Mouse (Mus musculus) liver, adult 2 months (tissue): Measurements from ENCODE around the gene Nol3. TPM values are rescaled to one million over a fixed set of nuclear protein-coding genes. Genes with fewer than 3 reads are reported as not detected.
"Not testable (repeated sequence)": the region's sequence is repeated elsewhere in the genome, so short reads cannot be mapped to it uniquely, and the experiment has no call there.

ENCODE experiments used
- DNase-seq: peaks from one replicate; pipeline ENCODE4 v3.0.0-alpha.2; 2011; ENCODE audit warnings: low read depth, low spot score; ENCODE audit errors: extremely low read depth
- H3K27ac ChIP-seq: fragments of 200-500 bp; replicated peaks from 2 replicates; pipeline ENCODE4 v1.5.1; 2012; ENCODE audit warnings: low read depth, mild to moderate bottlenecking, control low read depth, inconsistent platforms, low read length; ENCODE audit not compliant: insufficient read depth
- H3K27me3 ChIP-seq: fragments of 200-500 bp; 2 replicates; pipeline ENCODE4 v1.6.1; 2012; ENCODE audit warnings: mild to moderate bottlenecking, moderate library complexity, low read length, inconsistent platforms; ENCODE audit not compliant: control insufficient read depth, insufficient read depth
- H3K36me3 ChIP-seq: fragments of 200-500 bp; 2 replicates; pipeline ENCODE4 v1.6.1; 2012; ENCODE audit warnings: low read length, inconsistent platforms; ENCODE audit not compliant: control insufficient read depth, insufficient read depth
- H3K4me1 ChIP-seq: fragments of 200-500 bp; 2 replicates; pipeline ENCODE4 v1.6.1; 2011; ENCODE audit warnings: low read length; ENCODE audit not compliant: control insufficient read depth, insufficient read depth
- H3K4me3 ChIP-seq: fragments of 200-500 bp; 2 replicates; pipeline ENCODE4 v1.5.1; 2011; ENCODE audit warnings: low read depth, mild to moderate bottlenecking, control low read depth, low read length, moderate library complexity; ENCODE audit not compliant: insufficient read depth
- H3K79me2 ChIP-seq: fragments of 200-500 bp; 2 replicates; pipeline ENCODE4 v1.6.1; 2012; ENCODE audit warnings: inconsistent platforms, mild to moderate bottlenecking, low read length, moderate library complexity; ENCODE audit not compliant: control insufficient read depth, insufficient read depth
- H3K9ac ChIP-seq: fragments of 200-500 bp; 2 replicates; pipeline ENCODE4 v1.6.1; 2012; ENCODE audit warnings: low read depth, mild to moderate bottlenecking, control low read depth, inconsistent platforms, low read length
- CTCF ChIP-seq: fragments of 200-500 bp; IDR thresholded peaks from 2 replicates; pipeline ENCODE4 v1.5.1; 2011; ENCODE audit warnings: low read depth, low read length, control low read depth
- POLR2A ChIP-seq: fragments of 200-500 bp; IDR thresholded peaks from 2 replicates; pipeline ENCODE4 v1.6.1; 2011; ENCODE audit warnings: low read length, control low read depth; ENCODE audit not compliant: insufficient read depth; ENCODE audit errors: extremely low read depth
- WGBS: fragments of 180-500 bp; shearing (Covaris S2); methylation state at CpG from one replicate; pipeline ENCODE4 v1.1.7; 2018; 5-methylcytosine and 5-hydroxymethylcytosine counted together
- polyA plus RNA-seq: library from polyadenylated mRNA; depleted of rRNA; stranded (reverse); fragments of >200 nt; gene quantifications from 2 replicates; pipeline ENCODE4 v1.2.3, GENCODE M21; 2012
- total RNA-seq: library from RNA; depleted of rRNA; stranded (reverse); fragments of >200 nt; gene quantifications from 2 replicates; pipeline ENCODE4 v1.2.3, GENCODE M21; 2014

Nol3 gene
- total and polyA plus RNA-seq, 2 experiments: 0.37 to 0.43 TPM

GRCm38 (mm10) chr8:105290554-105291314 lies 14.8 kb downstream of the Nol3 start:
- 12% methylated on average over 31 of the region's 31 CpGs for WGBS
- peaks cover 8% of the 10 kb centered on the region; the same call in 1 of the 2 replicates for H3K4me1 ChIP-seq

GRCm38 (mm10) chr8:105291364-105291763 lies 15.4 kb downstream of the Nol3 start:
- not testable (repeated sequence) for DNase-seq, H3K9ac ChIP-seq, H3K79me2 ChIP-seq, H3K27ac ChIP-seq, H3K27me3 ChIP-seq, H3K4me3 ChIP-seq, H3K4me1 ChIP-seq, H3K36me3 ChIP-seq
- WGBS: 71% methylated on average over 8 of the region's 8 CpGs

More at GRCm38 (mm10) chr8:105290554-105291314, 14.8 kb downstream of the Nol3 start:
- H3K79me2 ChIP-seq: no peaks in the 10 kb centered on the region
- DNase-seq: peak; percentile 71
- H3K27me3 ChIP-seq: no peaks in the 10 kb centered on the region
- H3K9ac ChIP-seq: no peak overlapping the region
- H3K36me3 ChIP-seq: no peaks in the 10 kb centered on the region
- H3K27ac ChIP-seq: no peak overlapping the region
- peak; percentile 96 for TF ChIP-seq CTCF
- no peak for TF ChIP-seq POLR2A
- H3K4me3 ChIP-seq: no peak overlapping the region

- not testable (repeated sequence) for H3K4me1 ChIP-seq, H3K27me3 ChIP-seq, H3K36me3 ChIP-seq, H3K9ac ChIP-seq, H3K27ac ChIP-seq, H3K79me2 ChIP-seq, DNase-seq, H3K4me3 ChIP-seq
- WGBS: 61% methylated on average over 3 of the region's 3 CpGs
These were observed 15.9 kb downstream of the Nol3 start for GRCm38 (mm10) chr8:105291802-105292201.

- DNase-seq: no peak
- H3K79me2 ChIP-seq: no peaks in the 10 kb centered on the region
- no peak for TF ChIP-seq CTCF
- no peak for TF ChIP-seq POLR2A
- H3K36me3 ChIP-seq: no peaks in the 10 kb centered on the region
- H3K4me1 ChIP-seq: peaks cover 8% of the 10 kb centered on the region; the same call in 1 of the 2 replicates
- no peak overlapping the region for H3K9ac ChIP-seq
- 70% methylated on average over 7 of the region's 7 CpGs for WGBS
- no peak overlapping the region for H3K4me3 ChIP-seq
- no peak overlapping the region for H3K27ac ChIP-seq
- H3K27me3 ChIP-seq: no peaks in the 10 kb centered on the region
These were observed 16.5 kb downstream of the Nol3 start for GRCm38 (mm10) chr8:105292471-105292870.

- Histone ChIP-seq H3K27me3 (no peaks in the 10 kb centered on the region), H3K36me3 (no peaks in the 10 kb centered on the region), H3K79me2 (peaks cover 9% of the 10 kb centered on the region), H3K9ac (0 out of 2 replicates have a peak overlapping the region, but pooled peaks have one; percentile 6), H3K4me3 (peak overlapping the region; percentile 3; the same call in 1 of the 2 replicates), H3K4me1 (peaks cover 11% of the 10 kb centered on the region), H3K27ac (0 out of 2 replicates have a peak overlapping the region, but pooled peaks have one; percentile 1)
- 67% methylated on average over 19 of the region's 19 CpGs for WGBS
- TF ChIP-seq POLR2A (no peak), CTCF (no peak)
- DNase-seq: no peak
These were observed 17.5 kb downstream of the Nol3 start for GRCm38 (mm10) chr8:105293405-105293804.

- peaks cover 16% of the 10 kb centered on the region for H3K4me1 ChIP-seq
These were observed 18.8 kb downstream of the Nol3 start for GRCm38 (mm10) chr8:105294776-105295175.

More at GRCm38 (mm10) chr8:105294776-105295175, 18.8 kb downstream of the Nol3 start:
- Histone ChIP-seq H3K27me3 (no peaks in the 10 kb centered on the region), H3K4me3 (peak overlapping the region; percentile 42), H3K9ac (peak overlapping the region; percentile 69), H3K79me2 (peaks cover 11% of the 10 kb centered on the region), H3K27ac (peak overlapping the region; percentile 66; the same call in 1 of the 2 replicates), H3K36me3 (peaks cover 2% of the 10 kb centered on the region; the same call in 1 of the 2 replicates)
- 60% methylated on average over 9 of the region's 9 CpGs for WGBS
- no peak for DNase-seq
- TF ChIP-seq CTCF (no peak), POLR2A (no peak)
